Mouse (Mus musculus): ENCODE measurements around the gene Fgfr2.

DNA sequence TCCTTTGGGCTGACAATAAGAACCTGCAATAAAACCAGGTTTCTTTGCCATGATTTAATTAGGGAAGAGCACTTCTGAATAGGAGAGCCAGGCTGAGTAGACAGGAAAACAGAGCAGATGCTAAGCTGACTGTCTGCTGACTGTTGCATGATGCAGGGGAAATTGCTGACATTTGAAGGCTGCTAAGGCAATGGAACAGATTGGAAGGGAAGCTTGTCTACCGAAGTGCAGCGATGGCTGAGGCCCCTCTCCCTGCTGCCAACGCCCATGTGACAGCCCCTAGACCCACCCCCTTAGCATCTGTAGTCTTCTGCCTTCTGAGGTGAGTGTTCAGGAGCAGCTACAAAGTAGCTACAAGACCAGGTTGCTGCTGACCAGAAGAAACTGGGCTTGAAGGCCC lies 2397.0 kb downstream of the Fgfr2 start:
- TF ChIP-seq CTCF (IDR thresholded peaks at IDR 0.05; ENCODE audit: borderline replicate concordance, extremely low read depth, insufficient read depth, insufficient read length) (no peak), POLR2A (IDR thresholded peaks at IDR 0.05; ENCODE audit: borderline replicate concordance, extremely low read depth, insufficient read depth, insufficient read length, poor library complexity, severe bottlenecking) (no peak)

Data from brain, embryonic 14.5 days (tissue).